14 mouse cellular contexts compared by ENCODE assay signal in genomic region chr13:53175041-53175440, GRCm38 (mm10).
"Had no signal": no experiment of that assay in that cellular context is flagged by ENCODE, and none has a peak within 500 bp of the region (broad histone marks: within the 10 kb centered on the region; RNA-seq: fewer than 3 reads in every experiment).

No protein-coding gene starts in this region.

- H3K4me2 ChIP-seq: limb, embryonic 13.5 days; liver, embryonic 15.5 days; midbrain, embryonic 12.5 days; neural tube, embryonic 13.5 days had no signal

- H3K27me3 ChIP-seq: limb, embryonic 13.5 days; liver, embryonic 15.5 days; neural tube, embryonic 13.5 days had no signal

- H3K4me3 ChIP-seq: layer of hippocampus, adult 2 months; limb, embryonic 13.5 days; liver, embryonic 15.5 days; midbrain, embryonic 12.5 days; neural tube, embryonic 13.5 days had no signal

- H3K9ac ChIP-seq: limb, embryonic 13.5 days; liver, embryonic 15.5 days; midbrain, embryonic 12.5 days; neural tube, embryonic 13.5 days had no signal

- H3K4me1 ChIP-seq: liver, embryonic 15.5 days had no signal

- H3K27ac ChIP-seq: kidney, postnatal 0 days; layer of hippocampus, adult 2 months; limb, embryonic 13.5 days; liver, embryonic 15.5 days; macrophage; midbrain, embryonic 12.5 days; neural tube, embryonic 13.5 days had no signal

- DNase-seq: kidney, adult 11 months; kidney, adult 9 months; kidney, postnatal 4 days; right cerebral cortex, postnatal 14 days; thymus, adult 18-20 months; thymus, postnatal 25 days had no signal

- H3K9me3 ChIP-seq: limb, embryonic 13.5 days; liver, embryonic 15.5 days; midbrain, embryonic 12.5 days; neural tube, embryonic 13.5 days had no signal

- ATAC-seq: midbrain, embryonic 16.5 days had no signal

- H3K36me3 ChIP-seq: limb, embryonic 13.5 days; liver, embryonic 15.5 days; midbrain, embryonic 12.5 days; neural tube, embryonic 13.5 days had no signal
